Mouse (Mus musculus) spleen, adult 2 months (tissue): Measurements from ENCODE around the gene Zbtb8os.

Source experiments
- CTCF ChIP-seq: fragments of 200-500 bp; IDR thresholded peaks from 2 replicates; pipeline ENCODE4 v1.5.1; 2011; ENCODE audit warnings: mild to moderate bottlenecking, inconsistent platforms; ENCODE audit not compliant: insufficient read depth, insufficient read length, insufficient replicate concordance; ENCODE audit errors: extremely low read depth
- POLR2A ChIP-seq: fragments of 200-500 bp; IDR thresholded peaks from 2 replicates; pipeline ENCODE4 v1.6.1; 2011; ENCODE audit warnings: low read depth, low read length, inconsistent platforms

DNA sequence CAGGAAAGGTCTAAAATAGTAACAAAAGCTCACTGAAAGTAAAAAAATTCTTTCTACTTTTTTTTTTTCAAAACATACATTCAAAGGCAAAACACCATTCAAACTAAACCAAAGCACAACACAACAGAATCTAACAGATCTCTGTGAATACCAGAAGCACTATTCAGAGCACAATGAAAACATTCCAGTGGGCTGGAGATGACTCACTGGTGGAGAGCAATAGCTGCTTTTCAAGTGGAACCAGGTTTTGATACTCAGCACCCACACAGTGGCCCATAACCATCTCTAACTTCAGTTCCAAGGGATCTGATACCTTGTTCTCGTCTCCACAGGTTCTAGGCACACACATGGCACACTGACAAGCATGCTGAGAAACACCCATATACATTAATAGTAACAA, 10.7 kb upstream of the Zbtb8os start:
- TF ChIP-seq CTCF (no peak), POLR2A (no peak)
